Mouse (Mus musculus): ENCODE results near the gene Rnf126.

- TF ChIP-seq GATA1 (IDR thresholded peaks at IDR 0.05; ENCODE audit: low read length) (no peak), TAL1 (IDR thresholded peaks at IDR 0.05; ENCODE audit: low read length) (no peak)
Measured at GRCm38 (mm10) chr10:79801837-79802236, 35.1 kb upstream of the Rnf126 start.

Measured in erythroblast, embryonic 14.5 days (primary cell).